Mouse (Mus musculus): Measurements from ENCODE around the gene Opa1. TPM values are rescaled to one million over a fixed set of nuclear protein-coding genes. Genes with fewer than 3 reads are reported as not detected.

The Opa1 gene
- total RNA-seq (2021): 10 to 100 TPM; 64.3 to 81.7 TPM
- long read RNA-seq, experiment 1, full-length matches to known transcripts: 24 of 77 reads
- long read RNA-seq, experiment 1, partial matches to known transcripts: 7 of 77 reads
- long read RNA-seq, experiment 1, other reads (novel, unspliced or antisense): 46 of 77 reads
- long read RNA-seq, experiment 2, full-length matches to known transcripts: 39 of 130 reads
- long read RNA-seq, experiment 2, partial matches to known transcripts: 11 of 130 reads
- long read RNA-seq, experiment 2, other reads (novel, unspliced or antisense): 80 of 130 reads

DNA sequence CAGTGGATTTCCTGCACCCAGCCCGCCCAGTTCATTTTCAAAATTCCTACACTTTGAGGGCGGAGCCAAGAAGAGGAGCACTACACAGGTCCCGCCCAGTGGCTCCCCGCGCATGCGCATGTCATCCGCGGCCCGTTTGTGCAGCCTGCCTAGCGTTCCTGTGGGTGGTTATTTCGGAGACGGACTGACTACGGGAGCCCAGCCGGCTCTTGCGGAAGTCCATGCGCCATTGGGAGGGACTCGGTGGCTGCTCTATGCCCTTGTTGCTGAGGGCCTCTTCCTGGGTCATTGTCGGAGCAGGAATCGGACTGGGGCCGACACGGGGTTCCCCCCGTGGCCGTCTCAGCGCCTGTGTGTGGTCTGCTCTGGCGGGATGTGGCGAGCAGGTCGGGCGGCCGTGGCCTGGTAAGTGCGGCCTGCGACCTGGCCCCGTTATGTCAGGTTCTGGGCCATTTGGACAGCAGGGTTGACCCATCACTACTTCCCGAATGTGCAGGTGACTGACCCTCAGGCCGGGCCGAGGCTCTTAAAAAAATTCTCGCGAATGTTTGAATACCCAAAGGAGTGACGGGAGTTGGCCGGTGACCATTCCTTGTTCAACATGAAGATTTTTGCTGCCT, at the start of gene Opa1:
Gene Opa1, plus strand, starts transcription at position 168 of the 620 bp plus-strand sequence.
- intact Hi-C loops (cut with DNase I; ENCODE audit: low total_unique reads): no loop called here

GRCm38 (mm10) chr16:29533641-29534040, 45.5 kb upstream of the Opa1 start:
- intact Hi-C loops (cut with DNase I; ENCODE audit: low total_unique reads): no loop called here
- DNase-seq: no peak

More for the DNA sequence above, at the start of gene Opa1:
- peak; percentile 94 for DNase-seq

DNA sequence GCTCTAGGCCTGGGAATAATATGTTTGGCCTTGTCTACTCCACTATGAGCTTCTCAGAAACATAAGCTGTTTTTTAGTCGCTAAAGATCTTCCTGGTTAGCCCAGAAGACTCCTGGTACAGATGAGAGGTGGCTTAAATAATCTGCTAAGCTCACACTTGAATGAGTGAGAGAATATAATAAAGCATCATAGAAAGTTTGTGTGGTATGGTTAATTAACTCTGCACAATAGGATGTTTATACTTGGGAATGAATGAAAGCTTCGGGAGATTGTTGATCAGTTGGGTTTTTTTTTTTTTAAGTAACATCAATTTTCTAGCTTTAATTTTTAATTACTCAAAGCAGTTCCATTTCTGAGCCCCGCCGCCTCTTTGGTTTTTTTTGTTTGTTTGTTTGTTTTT, 43.3 kb upstream of the Opa1 start:
- intact Hi-C loops (cut with DNase I; ENCODE audit: low total_unique reads): no loop called here
- no peak for DNase-seq

DNA sequence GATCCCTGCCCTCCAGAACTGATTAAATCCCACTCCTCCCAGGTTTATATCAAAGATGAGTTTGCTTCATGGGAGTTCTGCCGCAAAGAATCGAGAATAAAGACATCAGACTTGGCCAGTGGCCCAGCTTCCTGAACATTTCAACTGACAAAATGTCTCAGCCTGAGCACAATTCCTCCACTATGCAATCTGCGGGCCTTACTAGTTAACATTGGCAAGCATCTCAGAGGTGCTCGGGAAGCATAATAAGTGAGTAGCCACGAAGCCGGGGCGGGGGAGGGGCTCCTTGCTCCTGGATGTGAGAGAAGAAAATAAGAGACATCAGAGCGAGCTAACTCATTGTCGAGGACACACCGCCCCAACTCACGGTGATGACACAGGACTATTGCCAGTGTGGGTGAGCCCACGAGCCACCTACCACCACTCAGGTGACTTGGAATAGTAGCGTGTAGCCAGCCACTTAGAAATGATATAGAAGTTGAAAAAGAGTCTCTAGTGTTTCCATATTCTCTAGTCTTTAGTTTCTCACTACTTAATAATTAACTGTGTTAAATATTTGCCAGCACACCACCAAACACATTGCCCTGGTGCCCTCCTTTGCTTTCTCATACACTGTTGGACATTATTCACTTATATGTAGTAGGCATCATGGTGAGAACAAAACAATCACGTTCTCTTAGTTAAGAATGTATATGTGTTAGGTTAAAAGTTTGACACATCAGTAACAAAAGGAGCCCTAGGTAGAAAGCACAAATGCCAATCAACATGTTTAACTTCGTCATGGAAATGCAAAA, 42.5 kb upstream of the Opa1 start:
- DNase-seq: no peak
- intact Hi-C loops (cut with DNase I; ENCODE audit: low total_unique reads): no loop called here

DNA sequence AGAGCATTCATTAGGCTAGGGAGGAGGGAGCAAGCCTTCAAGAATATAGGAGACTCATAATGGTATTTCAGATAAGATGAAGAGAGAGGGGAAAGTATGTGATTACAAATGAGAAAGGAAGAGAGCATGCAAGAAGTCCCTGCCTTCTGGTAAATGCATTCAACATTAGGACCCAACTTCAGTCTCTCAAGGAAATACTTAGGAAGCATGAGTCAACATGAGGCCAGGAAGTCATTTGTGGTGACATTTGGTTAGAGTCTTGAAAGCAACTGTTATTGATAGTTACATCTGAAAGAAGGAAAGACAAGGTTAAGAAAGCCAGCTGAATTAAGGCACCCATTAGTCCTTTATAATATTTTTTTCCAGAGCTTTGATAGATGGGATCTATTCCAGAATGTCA, 39.2 kb upstream of the Opa1 start:
- intact Hi-C loops (cut with DNase I; ENCODE audit: low total_unique reads): no loop called here
- no peak for DNase-seq

DNA sequence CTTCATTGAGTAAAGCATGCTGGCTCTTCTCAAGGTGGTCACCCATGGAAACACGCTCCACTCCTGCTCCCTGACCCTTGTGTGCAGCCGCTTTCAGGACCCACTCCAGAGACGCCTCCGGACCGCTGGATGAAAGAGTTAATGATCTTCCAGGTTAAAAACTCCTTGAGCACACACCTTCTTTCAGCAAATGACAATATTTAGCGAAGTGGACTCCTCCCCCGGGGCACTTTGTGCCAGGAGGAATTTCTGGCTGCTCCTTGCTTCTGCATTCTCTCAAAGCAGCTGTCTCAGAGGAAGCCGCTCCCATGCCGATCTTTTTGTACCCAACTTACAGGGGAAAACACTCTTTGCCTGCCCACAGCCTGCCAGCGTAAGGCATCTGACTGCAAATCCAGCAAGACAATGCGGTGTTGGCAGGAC, 37.9 kb upstream of the Opa1 start:
- no peak for DNase-seq
- intact Hi-C loops (cut with DNase I; ENCODE audit: low total_unique reads): no loop called here

DNA sequence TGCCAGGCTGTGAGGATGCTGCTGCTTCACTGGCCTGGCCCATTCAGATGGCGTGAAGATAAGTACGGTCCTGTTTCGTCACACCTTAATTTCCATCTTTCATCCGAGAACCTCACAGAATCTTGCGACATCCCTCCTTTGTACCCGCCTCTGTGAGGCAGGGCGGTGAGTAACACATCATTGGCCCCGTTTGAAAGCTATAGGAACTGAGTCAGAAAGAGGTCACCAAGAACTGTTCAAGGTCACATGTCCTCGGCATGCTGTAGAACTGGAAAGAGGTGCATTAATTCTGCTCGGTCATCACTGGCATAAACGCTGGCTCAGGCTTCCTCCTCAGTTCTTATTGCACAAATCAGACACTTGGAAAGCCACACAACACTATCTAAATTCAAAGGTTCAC, 34.3 kb upstream of the Opa1 start, which contains the start of gene Atp13a4:
Gene Atp13a4, minus strand, starts transcription at position 36 of the 400 bp plus-strand sequence.
- intact Hi-C loops (cut with DNase I; ENCODE audit: low total_unique reads): no loop called here
- DNase-seq: no peak

GRCm38 (mm10) chr16:29559667-29560066, 19.5 kb upstream of the Opa1 start:
- intact Hi-C loops (cut with DNase I; ENCODE audit: low total_unique reads): loop anchor here (5.0 kb wide), 1 partner anchor 717 kb away; no protein-coding TSS in a partner anchor
- no peak for DNase-seq

DNA sequence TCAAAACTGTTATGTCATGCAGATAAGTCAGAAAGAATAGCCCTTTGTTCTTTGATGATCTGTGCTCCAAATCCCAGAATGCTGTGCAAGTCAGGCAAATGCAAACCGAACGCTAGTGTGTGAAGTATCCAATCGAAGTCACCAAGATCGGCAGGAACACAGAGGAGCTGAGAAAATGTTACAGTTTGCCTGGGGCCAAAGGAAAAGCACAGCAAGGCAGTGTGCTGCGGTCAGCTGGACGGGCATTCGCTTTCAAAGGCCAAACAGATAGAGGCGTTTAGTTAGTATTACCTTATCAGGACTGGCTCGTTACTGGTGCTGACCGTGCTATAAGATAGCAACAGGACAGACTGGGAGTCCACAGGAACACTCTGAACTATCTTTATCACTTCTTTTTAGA, 18.7 kb upstream of the Opa1 start:
- no peak for DNase-seq
- intact Hi-C loops (cut with DNase I; ENCODE audit: low total_unique reads): loop anchor here (5.0 kb wide), 1 partner anchor 718 kb away; no protein-coding TSS in a partner anchor

- intact Hi-C loops (cut with DNase I; ENCODE audit: low total_unique reads): loop anchor here (5.0 kb wide), 1 partner anchor 719 kb away; no protein-coding TSS in a partner anchor
- DNase-seq: no peak
These were observed 18.3 kb upstream of the Opa1 start for GRCm38 (mm10) chr16:29560869-29561268.

- intact Hi-C loops (cut with DNase I; ENCODE audit: low total_unique reads): no loop called here
These were observed 5.1 kb upstream of the Opa1 start for GRCm38 (mm10) chr16:29574013-29574412.

DNA sequence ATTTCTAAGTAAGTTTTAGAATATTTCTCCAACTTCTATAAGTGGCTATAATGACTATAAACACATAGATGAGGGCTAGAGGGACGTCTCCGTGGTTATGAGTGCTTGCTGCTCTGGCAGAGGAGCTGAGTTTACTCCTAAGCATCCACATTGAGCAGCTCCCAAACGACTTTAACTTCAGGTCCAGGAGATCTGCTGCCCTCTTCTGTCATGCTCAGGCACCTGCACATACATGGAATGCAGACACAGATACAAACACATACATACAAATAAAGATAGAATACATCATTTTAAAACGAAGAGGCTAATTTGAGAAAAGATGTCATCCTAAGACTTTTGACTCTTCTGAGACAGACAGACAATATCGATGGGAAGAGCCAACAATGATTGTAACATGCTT, 3.5 kb upstream of the Opa1 start:
- DNase-seq: no peak
- intact Hi-C loops (cut with DNase I; ENCODE audit: low total_unique reads): no loop called here

More at GRCm38 (mm10) chr16:29574013-29574412, 5.1 kb upstream of the Opa1 start:
- DNase-seq: no peak

DNA sequence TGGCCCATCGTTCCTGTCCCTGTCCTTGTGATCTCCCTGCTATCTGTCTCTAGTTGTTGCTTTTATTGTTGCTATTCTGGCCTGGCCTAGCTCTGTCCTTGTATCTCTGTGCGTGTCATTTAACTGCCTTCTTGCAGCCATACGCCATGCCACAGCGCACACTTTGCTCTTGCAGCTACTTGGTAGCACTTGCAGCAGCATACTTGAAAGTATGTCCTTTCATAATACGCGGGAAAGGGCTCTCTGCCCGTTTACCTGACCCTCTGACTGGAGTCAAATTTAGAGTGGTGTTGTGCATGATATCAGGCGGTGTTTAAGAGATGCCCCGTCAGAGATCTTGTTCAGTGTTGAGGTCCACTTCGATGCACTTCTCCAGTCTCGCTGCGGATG, 648 bp downstream of the Opa1 start:
- intact Hi-C loops (cut with DNase I; ENCODE audit: low total_unique reads): no loop called here
- no peak for DNase-seq

GRCm38 (mm10) chr16:29592171-29592570, 13.0 kb downstream of the Opa1 start:
- intact Hi-C loops (cut with DNase I; ENCODE audit: low total_unique reads): no loop called here
- no peak for DNase-seq

GRCm38 (mm10) chr16:29597122-29597521, 18.0 kb downstream of the Opa1 start:
- DNase-seq: no peak

GRCm38 (mm10) chr16:29605546-29605945, 26.4 kb downstream of the Opa1 start:
- intact Hi-C loops (cut with DNase I; ENCODE audit: low total_unique reads): no loop called here

More at GRCm38 (mm10) chr16:29597122-29597521, 18.0 kb downstream of the Opa1 start:
- intact Hi-C loops (cut with DNase I; ENCODE audit: low total_unique reads): no loop called here

GRCm38 (mm10) chr16:29607131-29607530, 28.0 kb downstream of the Opa1 start:
- DNase-seq: no peak
- intact Hi-C loops (cut with DNase I; ENCODE audit: low total_unique reads): no loop called here

More at GRCm38 (mm10) chr16:29605546-29605945, 26.4 kb downstream of the Opa1 start:
- DNase-seq: no peak

DNA sequence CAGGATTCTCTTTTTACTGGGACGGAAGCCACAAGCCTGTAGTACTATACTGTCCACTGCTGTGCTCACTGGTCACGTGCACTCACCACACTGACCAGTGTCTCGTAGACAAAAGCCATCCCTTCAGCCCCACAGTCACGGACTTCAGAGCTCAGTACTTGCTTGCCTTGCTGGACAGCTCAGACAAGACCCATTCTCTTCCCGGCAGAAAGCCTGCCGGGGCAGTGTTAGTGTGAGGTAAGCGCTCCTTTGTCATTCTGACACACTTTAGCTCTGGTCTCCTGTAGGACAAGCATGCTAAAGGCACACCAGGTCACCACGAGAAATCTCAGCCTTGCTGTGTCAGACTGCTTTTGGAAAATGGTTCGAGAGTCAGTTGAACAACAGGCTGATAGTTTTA, 35.6 kb downstream of the Opa1 start:
- intact Hi-C loops (cut with DNase I; ENCODE audit: low total_unique reads): no loop called here
- no peak for DNase-seq

- intact Hi-C loops (cut with DNase I; ENCODE audit: low total_unique reads): no loop called here
- no peak for DNase-seq
These were observed 49.9 kb downstream of the Opa1 start for GRCm38 (mm10) chr16:29629053-29629452.

DNA sequence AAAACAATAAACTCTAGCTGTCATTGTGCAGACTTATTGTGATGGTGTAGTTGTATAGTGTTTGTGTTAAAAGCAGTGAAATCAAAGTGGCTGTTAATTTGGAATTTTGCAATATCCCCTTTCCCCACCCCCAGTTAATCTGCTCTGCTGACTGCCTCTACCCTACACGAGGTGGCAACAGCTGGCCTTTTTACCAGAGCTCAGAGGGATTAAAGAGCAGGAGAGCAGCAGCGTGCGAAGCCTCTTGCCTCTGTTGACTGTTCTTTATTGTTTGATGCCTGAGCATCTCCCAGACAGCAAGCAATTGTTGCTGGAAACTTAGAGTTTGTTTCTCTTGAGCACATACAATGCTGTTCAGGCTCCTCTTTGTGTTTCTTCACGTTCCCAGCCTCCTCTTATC, 56.6 kb downstream of the Opa1 start:
- intact Hi-C loops (cut with DNase I; ENCODE audit: low total_unique reads): no loop called here
- no peak for DNase-seq
